Mouse (Mus musculus) limb, embryonic 11.5 days (tissue): ENCODE measurements around the gene Rhbdl2. TPM values are rescaled to one million over a fixed set of nuclear protein-coding genes. Genes with fewer than 3 reads are reported as not detected.
A peak's percentile ranks its signal among the peaks of the same experiment; 100 is the strongest.

Experiments used
- ATAC-seq: fragments of 200-750 bp; cut with Nextera tagmentation; 2 replicates; pipeline ENCODE4 v1.8.0; 2017; ENCODE audit warnings: low read depth; ENCODE audit not compliant: insufficient number of reproducible peaks, low FRiP score, low TSS enrichment
- DNase-seq: peaks from one replicate; pipeline ENCODE4 v3.0.0-alpha.2; 2015; ENCODE audit warnings: low spot score
- H3K27ac ChIP-seq: fragments of 300-500 bp; sonication (generic); replicated peaks from 2 replicates; pipeline ENCODE4 v1.5.1; 2014; ENCODE audit warnings: low read depth, mild to moderate bottlenecking, low read length
- H3K27me3 ChIP-seq: fragments of 300-500 bp; sonication (generic); 2 replicates; pipeline ENCODE4 v1.6.1; 2014; ENCODE audit warnings: mild to moderate bottlenecking, low read length, mixed read lengths; ENCODE audit not compliant: control insufficient read depth, insufficient read depth
- H3K36me3 ChIP-seq: fragments of 300-500 bp; sonication (generic); 2 replicates; pipeline ENCODE4 v1.6.1; 2014; ENCODE audit warnings: mild to moderate bottlenecking, low read length, moderate library complexity, mixed read lengths; ENCODE audit not compliant: control insufficient read depth, insufficient read depth
- H3K4me1 ChIP-seq: fragments of 300-500 bp; sonication (generic); 2 replicates; pipeline ENCODE4 v1.6.1; 2014; ENCODE audit warnings: low read length, mixed read lengths; ENCODE audit not compliant: control insufficient read depth, insufficient read depth
- H3K4me2 ChIP-seq: fragments of 300-500 bp; sonication (generic); 2 replicates; pipeline ENCODE4 v1.6.1; 2014; ENCODE audit warnings: low read depth, mild to moderate bottlenecking, moderate library complexity; ENCODE audit not compliant: severe bottlenecking
- H3K4me3 ChIP-seq: fragments of 300-500 bp; sonication (generic); 2 replicates; pipeline ENCODE4 v1.5.1; 2014; ENCODE audit warnings: low read depth, low read length
- H3K9ac ChIP-seq: fragments of 300-500 bp; sonication (generic); 2 replicates; pipeline ENCODE4 v1.6.1; 2014; ENCODE audit warnings: mild to moderate bottlenecking, low read length
- H3K9me3 ChIP-seq: fragments of 300-500 bp; sonication (generic); 2 replicates; pipeline ENCODE4 v1.6.1; 2016; ENCODE audit warnings: low read length; ENCODE audit not compliant: control insufficient read depth
- WGBS: fragments of 180-500 bp; shearing (Covaris S2); extraction: QIAGEN DNeasy Blood & Tissue Kit; methylation state at CpG from one replicate; pipeline ENCODE4 v1.1.7; 2014; 5-methylcytosine and 5-hydroxymethylcytosine counted together
- polyA plus RNA-seq: library from polyadenylated mRNA; unstranded; fragments of >200 nt; fragmentation: Nextera tagmentation; extraction: Ambion mirVana; gene quantifications from 2 replicates; pipeline ENCODE4 v1.2.1, GENCODE M21; 2014

Gene Rhbdl2
- polyA plus RNA-seq, result 1.3 and 1.7 TPM in 2 replicates

DNA sequence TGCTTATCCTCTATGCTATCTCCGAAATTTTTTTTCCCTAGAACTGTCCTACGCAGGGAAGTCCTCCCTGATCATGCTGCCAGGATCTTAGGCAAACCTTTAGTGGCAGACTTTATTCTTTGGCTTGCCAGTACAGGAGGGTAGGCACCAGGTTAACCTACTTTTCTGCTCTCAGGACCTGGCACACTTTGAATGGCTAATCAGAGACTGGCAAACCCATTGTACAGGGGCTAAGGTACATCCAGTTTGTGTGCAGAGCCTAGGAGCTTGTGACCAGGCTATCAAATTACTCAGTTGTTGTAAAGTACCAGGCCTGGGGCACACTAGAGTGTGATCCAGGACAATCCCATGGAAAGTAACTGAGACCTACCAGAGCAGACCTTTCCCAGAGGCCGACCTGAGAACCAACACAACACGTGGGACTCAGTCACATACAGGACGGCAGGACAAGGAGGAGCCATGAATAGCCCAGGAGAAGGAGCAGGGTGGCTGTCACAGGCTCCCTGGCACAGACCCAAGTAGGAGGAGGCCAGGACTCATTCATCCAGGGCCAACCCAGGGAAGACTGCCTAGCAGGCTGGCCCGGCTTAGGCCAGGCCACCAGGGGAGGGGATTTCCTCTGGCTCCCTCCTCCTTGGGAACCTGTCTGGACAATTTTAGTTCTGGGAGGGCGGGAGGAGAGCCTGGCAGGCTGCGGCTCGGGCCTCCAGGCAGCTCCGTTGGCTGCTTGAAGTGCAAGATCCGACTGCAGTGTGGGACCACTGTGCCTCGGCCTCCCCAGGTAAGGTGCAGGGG, at the start of gene Rhbdl2:
Gene Rhbdl2 (plus strand): TSS at position 684 of the 795 bp plus-strand sequence.
- peak; percentile 43 for DNase-seq
- H3K4me3 ChIP-seq, result no peak within 1 kb of the TSS
- no peak within 1 kb of the TSS; the same call in 1 of the 2 replicates for H3K9ac ChIP-seq
- peak within 1 kb of the TSS; percentile 17; the same call in 1 of the 2 replicates for H3K4me2 ChIP-seq
- H3K36me3 ChIP-seq, result no peaks in the 10 kb centered on the region
- H3K4me1 ChIP-seq, result peaks cover 5% of the 10 kb centered on the region; the same call in 1 of the 2 replicates
- H3K27me3 ChIP-seq, result no peaks in the 10 kb centered on the region
- no peak within 1 kb of the TSS for H3K27ac ChIP-seq
- 34% methylated on average over 12 of the region's 12 CpGs for WGBS
- peak; percentile 62; the same call in 1 of the 2 replicates for ATAC-seq
- H3K9me3 ChIP-seq, result no peaks in the 10 kb centered on the region

- no peaks in the 10 kb centered on the region for H3K4me1 ChIP-seq
- H3K36me3 ChIP-seq, result peaks cover 10% of the 10 kb centered on the region; the same call in 1 of the 2 replicates
- 94% methylated on average over 4 of the region's 4 CpGs for WGBS
- H3K9ac ChIP-seq, result no peak overlapping the region
- no peak overlapping the region for H3K27ac ChIP-seq
- no peaks in the 10 kb centered on the region for H3K27me3 ChIP-seq
- no peak for DNase-seq
- H3K4me2 ChIP-seq, result no peak overlapping the region
- H3K9me3 ChIP-seq, result no peaks in the 10 kb centered on the region
- no peak for ATAC-seq
- no peak overlapping the region for H3K4me3 ChIP-seq
These were observed 49.0 kb upstream of the Rhbdl2 start for GRCm38 (mm10) chr4:123738708-123739107.

GRCm38 (mm10) chr4:123742891-123743290, 44.8 kb upstream of the Rhbdl2 start:
- Histone ChIP-seq H3K27ac (no peak overlapping the region), H3K9me3 (no peaks in the 10 kb centered on the region), H3K36me3 (peaks cover 8% of the 10 kb centered on the region; the same call in 1 of the 2 replicates), H3K27me3 (no peaks in the 10 kb centered on the region), H3K4me2 (no peak overlapping the region), H3K9ac (no peak overlapping the region), H3K4me3 (no peak overlapping the region), H3K4me1 (no peaks in the 10 kb centered on the region)
- DNase-seq (no peak), ATAC-seq (no peak)
- WGBS, result 96% methylated on average over 1 of the region's 1 CpGs

DNA sequence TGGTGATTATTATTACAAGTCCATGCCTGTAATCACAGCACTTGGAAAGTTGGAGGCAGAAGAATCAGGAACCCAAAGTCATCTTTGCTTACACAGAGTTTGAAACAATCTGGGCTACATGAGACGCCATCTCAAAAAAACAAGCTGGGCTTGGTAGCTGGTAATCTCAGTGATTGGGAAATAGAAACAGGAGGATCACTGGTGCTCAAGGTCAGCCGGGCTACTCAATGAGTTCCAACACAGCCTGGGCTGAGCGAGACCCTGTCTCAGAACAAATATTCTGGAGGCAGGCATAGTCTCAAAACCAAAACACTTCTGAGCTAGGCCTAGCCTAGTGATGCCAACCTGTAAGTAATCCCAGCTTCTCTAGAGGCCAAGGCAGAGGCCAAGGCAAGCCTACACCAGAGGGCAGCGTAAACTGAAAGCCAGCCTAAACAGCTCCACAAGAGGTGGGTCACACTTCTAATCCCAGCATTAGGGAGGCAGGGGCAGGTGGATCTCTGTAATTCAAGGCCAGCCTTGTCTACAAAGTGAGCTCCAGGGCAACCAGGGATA, 42.4 kb upstream of the Rhbdl2 start:
- H3K27me3 ChIP-seq, result no peaks in the 10 kb centered on the region
- WGBS, result 95% methylated on average over 4 of the region's 4 CpGs
- no peak for ATAC-seq
- H3K36me3 ChIP-seq, result peaks cover 8% of the 10 kb centered on the region; the same call in 1 of the 2 replicates
- peaks cover 7% of the 10 kb centered on the region for H3K4me1 ChIP-seq
- no peak overlapping the region for H3K27ac ChIP-seq
- H3K9me3 ChIP-seq, result no peaks in the 10 kb centered on the region
- no peak overlapping the region for H3K4me2 ChIP-seq
- no peak overlapping the region for H3K9ac ChIP-seq
- no peak for DNase-seq
- no peak overlapping the region for H3K4me3 ChIP-seq

DNA sequence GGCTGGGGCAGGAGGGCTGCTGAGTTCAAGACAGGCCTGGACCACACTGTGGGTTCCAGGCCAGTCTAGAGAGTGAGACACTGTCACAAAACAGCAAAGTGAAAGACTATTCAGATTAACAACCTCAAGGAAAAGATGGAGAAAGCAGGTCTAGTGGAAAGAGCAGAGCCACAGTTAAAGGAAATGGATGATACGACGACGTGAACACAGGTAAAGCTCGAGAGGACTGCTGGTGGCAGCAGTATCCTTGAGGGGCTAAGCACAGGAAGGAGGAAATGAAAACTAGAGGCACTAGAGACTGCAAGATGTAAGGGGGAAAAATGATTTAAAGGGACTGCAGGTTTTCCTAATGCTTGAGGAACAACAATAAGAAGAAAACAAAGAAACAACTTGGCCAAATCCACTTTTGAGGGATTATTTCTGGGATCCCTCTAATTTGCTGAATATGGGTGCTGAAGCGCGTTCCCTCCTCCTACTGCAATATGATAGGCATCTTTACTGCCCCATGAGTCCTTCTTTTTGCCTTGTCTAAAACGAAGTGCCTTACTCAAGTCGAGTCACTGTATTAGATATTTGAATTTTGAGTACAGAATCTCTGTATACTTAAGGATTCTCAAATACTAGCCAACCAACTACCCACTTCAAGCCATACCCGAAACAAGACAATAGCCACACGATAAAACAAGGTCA, 38.8 kb upstream of the Rhbdl2 start:
- H3K27me3 ChIP-seq, result no peaks in the 10 kb centered on the region
- H3K9ac ChIP-seq, result peak overlapping the region; percentile 77
- H3K4me3 ChIP-seq, result peak overlapping the region; percentile 98
- ATAC-seq, result no peak
- WGBS, result 21% methylated on average over 10 of the region's 10 CpGs
- no peaks in the 10 kb centered on the region for H3K9me3 ChIP-seq
- peaks cover 7% of the 10 kb centered on the region for H3K4me1 ChIP-seq
- peak overlapping the region; percentile 86 for H3K4me2 ChIP-seq
- DNase-seq, result no peak
- H3K36me3 ChIP-seq, result no peaks in the 10 kb centered on the region
- H3K27ac ChIP-seq, result no peak overlapping the region

DNA sequence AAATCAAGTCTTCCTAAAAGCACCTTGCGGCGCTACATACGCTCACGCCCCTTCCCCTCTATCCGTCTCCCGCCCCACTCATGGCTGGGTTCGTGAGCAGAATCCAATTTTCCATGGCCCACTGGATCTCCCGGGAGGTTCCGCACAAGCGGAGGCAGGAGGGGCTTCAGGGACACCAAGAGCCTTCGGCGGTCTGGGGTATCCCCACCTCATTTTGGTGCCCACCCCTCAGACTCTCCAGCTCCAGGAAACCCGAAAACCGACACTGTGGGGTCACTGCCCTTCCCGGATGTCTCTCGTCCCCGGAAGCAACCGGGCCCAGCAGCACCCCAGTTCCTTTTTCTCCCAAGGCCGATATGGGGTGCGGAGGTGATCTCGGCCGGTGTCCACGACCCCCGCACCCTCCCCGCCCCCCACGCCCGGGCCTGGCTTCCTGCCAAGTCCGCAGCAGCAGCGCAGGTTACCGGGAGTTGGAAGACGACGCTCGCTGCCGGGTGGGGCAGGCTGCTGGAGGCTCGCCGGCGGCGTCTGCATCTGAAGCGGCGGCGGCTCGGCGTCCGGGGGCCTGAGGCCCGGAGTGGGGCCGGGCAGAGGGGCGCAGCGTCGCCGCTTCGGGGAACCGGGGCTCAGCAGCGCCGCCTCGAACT, 38.1 kb upstream of the Rhbdl2 start:
- H3K27me3 ChIP-seq, result no peaks in the 10 kb centered on the region
- peak overlapping the region; percentile 86 for H3K4me2 ChIP-seq
- under 1% methylated on average over 55 of the region's 55 CpGs for WGBS
- H3K4me1 ChIP-seq, result peaks cover 7% of the 10 kb centered on the region
- no peaks in the 10 kb centered on the region for H3K9me3 ChIP-seq
- peak overlapping the region; percentile 98 for H3K4me3 ChIP-seq
- ATAC-seq, result no peak
- DNase-seq, result no peak
- peak overlapping the region; percentile 77 for H3K9ac ChIP-seq
- H3K36me3 ChIP-seq, result no peaks in the 10 kb centered on the region
- peak overlapping the region; percentile 42; the same call in 1 of the 2 replicates for H3K27ac ChIP-seq

DNA sequence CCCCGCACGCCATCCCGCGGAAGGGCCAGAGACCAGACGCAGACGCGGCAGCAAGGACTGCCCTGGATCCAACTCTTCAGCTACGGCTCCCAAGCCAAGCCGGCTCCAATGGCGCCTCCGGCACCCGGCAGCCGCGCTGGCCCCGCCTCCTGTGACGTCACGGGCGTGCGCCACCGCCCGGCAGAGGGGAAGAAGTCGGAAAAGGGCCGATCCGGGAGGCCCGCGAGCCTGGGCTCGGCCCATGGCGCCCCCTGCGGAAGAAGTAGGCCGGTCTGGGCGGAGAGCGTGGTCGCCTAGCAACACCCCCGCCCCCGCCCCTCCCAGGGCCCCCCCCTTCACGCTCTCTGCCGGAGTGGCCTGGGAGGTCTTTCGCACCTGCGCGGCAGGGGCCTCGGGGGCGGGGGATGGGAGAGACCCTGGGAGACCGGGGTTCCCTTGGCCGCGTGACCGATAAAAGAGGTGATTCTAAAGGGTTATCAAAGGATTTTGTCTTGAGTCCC, 37.5 kb upstream of the Rhbdl2 start, which contains the start of gene Akirin1:
Gene Akirin1 (minus strand): TSS at position 194 of the 500 bp plus-strand sequence.
- 0% methylated on average over 46 of the region's 46 CpGs for WGBS

More for the DNA sequence above, 37.5 kb upstream of the Rhbdl2 start, which contains the start of gene Akirin1:
- H3K36me3 ChIP-seq, result no peaks in the 10 kb centered on the region
- peaks cover 7% of the 10 kb centered on the region for H3K4me1 ChIP-seq
- H3K9ac ChIP-seq, result peak within 1 kb of the TSS; percentile 77
- no peaks in the 10 kb centered on the region for H3K27me3 ChIP-seq
- DNase-seq, result peak; percentile 98
- H3K4me3 ChIP-seq, result peak within 1 kb of the TSS; percentile 98
- H3K27ac ChIP-seq, result peak within 1 kb of the TSS; percentile 42; the same call in 1 of the 2 replicates
- peak within 1 kb of the TSS; percentile 86 for H3K4me2 ChIP-seq
- peak; percentile 97 for ATAC-seq
- no peaks in the 10 kb centered on the region for H3K9me3 ChIP-seq
